Mouse (Mus musculus): Measurements from ENCODE around the gene Sgms1. TPM values are rescaled to one million over a fixed set of nuclear protein-coding genes. Genes with fewer than 3 reads are reported as not detected.

The Sgms1 gene
- polyA plus RNA-seq, 1 experiment from 2014 or later: 15.7 TPM

- no peak overlapping the region for H3K9ac ChIP-seq (replicated peaks)
- no peak overlapping the region for H3K4me2 ChIP-seq (replicated peaks)
- no peak for ATAC-seq (replicated peaks)
- no peak overlapping the region for H3K27ac ChIP-seq (replicated peaks)
- no peaks in the 10 kb centered on the region for H3K27me3 ChIP-seq
- H3K4me3 ChIP-seq: no peak overlapping the region
- H3K9me3 ChIP-seq: no peaks in the 10 kb centered on the region
- whole genome bisulfite sequencing: 85% methylated on average over 9 of the region's 9 CpGs
- no peaks in the 10 kb centered on the region for H3K4me1 ChIP-seq
- no peaks in the 10 kb centered on the region for H3K36me3 ChIP-seq
Observed at GRCm38 (mm10) chr19:32268562-32268961, 121.0 kb downstream of the Sgms1 start.

- Histone ChIP-seq H3K4me2 (replicated peaks) (no peak overlapping the region), H3K27me3 (no peaks in the 10 kb centered on the region), H3K36me3 (no peaks in the 10 kb centered on the region), H3K4me3 (no peak overlapping the region), H3K27ac (replicated peaks) (no peak overlapping the region), H3K9ac (replicated peaks) (no peak overlapping the region), H3K9me3 (no peaks in the 10 kb centered on the region), H3K4me1 (no peaks in the 10 kb centered on the region)
- 79% methylated on average over 9 of the region's 9 CpGs for WGBS
- no peak for ATAC-seq (replicated peaks)
Observed at GRCm38 (mm10) chr19:32266385-32267252, 122.9 kb downstream of the Sgms1 start.

GRCm38 (mm10) chr19:32263753-32264152 lies 125.8 kb downstream of the Sgms1 start:
- Histone ChIP-seq H3K4me2 (replicated peaks) (no peak overlapping the region), H3K4me3 (no peak overlapping the region), H3K9me3 (no peaks in the 10 kb centered on the region), H3K36me3 (no peaks in the 10 kb centered on the region), H3K27ac (replicated peaks) (no peak overlapping the region), H3K4me1 (no peaks in the 10 kb centered on the region), H3K9ac (replicated peaks) (no peak overlapping the region), H3K27me3 (no peaks in the 10 kb centered on the region)
- no peak for ATAC-seq (replicated peaks)
- WGBS: 97% methylated on average over 1 of the region's 1 CpGs

DNA sequence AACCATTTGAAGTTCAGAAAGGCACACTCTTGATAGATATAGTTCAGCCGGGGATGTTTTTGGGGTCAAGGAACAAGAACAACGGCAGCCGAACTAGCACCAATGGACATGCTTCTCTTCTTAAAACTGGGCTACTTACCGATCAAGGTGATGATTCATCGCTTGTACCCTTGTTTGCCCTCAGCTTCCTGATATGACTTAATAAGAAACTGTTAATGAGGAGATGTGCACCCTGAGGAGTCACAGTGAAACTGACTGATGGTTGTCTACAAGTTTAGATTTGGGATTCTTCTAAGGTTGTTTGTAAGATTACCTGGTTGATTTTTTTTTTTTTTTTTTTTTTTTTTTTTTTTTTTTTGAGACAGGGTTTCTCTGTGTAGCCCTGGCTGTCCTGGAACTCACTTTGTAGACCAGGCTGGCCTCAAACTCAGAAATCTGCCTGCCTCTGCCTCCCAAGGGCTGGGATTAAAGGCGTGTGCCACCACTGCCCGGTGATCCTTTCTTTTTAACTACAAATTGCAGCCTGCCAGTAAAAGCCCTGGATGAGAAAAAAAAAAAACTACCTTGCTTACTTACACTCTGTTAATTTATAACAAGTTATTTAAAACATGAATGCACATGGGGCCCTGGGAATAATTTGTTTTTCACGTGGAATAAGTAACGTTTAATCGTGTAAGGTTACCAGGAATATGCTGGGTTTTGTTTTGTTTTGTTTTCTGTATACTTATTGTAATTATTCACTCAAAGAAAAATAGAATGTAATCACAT lies 126.5 kb downstream of the Sgms1 start:
- Histone ChIP-seq H3K9ac (replicated peaks) (no peak overlapping the region), H3K27ac (replicated peaks) (no peak overlapping the region), H3K36me3 (no peaks in the 10 kb centered on the region), H3K27me3 (no peaks in the 10 kb centered on the region), H3K9me3 (no peaks in the 10 kb centered on the region), H3K4me3 (no peak overlapping the region), H3K4me1 (no peaks in the 10 kb centered on the region), H3K4me2 (replicated peaks) (no peak overlapping the region)
- WGBS: 95% methylated on average over 10 of the region's 10 CpGs
- no peak for ATAC-seq (replicated peaks)

DNA sequence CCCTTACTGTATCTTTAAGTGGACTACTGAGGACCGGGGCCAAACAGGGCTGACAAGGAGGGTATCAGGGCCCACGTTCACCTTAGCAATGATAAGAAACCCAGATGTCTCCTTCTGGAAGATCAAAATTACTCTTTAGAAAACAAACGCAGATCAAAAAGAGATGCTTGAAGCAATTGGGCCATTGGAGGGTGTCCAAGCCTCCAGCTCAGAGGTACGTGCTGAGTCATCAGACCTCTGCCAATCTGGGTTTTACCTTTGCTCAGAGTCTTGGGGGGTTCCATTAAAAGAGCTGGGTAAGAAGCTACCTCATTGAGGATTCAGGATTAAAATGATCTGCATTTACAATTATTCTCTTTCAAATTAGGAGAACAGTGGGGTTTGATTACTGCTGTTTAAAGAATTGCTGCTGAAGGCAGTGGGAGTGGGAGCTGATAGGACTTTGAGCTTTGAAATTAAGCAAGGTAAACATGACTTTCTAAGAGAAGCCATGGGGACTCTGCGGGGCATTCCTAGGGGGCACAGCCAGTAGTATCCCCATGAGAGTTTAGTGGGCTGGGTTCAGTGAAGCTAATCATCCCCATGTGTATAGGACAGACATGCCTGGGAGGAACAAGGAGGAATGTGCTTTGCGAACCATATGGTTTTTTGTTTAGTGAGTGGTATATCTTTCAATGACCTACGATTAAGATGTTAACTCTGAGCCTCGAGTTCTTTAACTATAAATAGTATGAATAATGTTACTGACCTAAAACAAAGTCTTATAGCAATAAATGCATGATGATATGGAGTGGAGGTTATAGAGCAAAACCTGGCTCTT lies 128.4 kb downstream of the Sgms1 start:
- Histone ChIP-seq H3K27ac (replicated peaks) (no peak overlapping the region), H3K36me3 (no peaks in the 10 kb centered on the region), H3K9me3 (no peaks in the 10 kb centered on the region), H3K4me3 (no peak overlapping the region), H3K9ac (replicated peaks) (no peak overlapping the region), H3K4me2 (replicated peaks) (no peak overlapping the region), H3K4me1 (no peaks in the 10 kb centered on the region), H3K27me3 (no peaks in the 10 kb centered on the region)
- WGBS: 59% methylated on average over 8 of the region's 8 CpGs
- no peak for ATAC-seq (replicated peaks)

GRCm38 (mm10) chr19:32259830-32260229 lies 129.7 kb downstream of the Sgms1 start:
- Histone ChIP-seq H3K27ac (replicated peaks) (no peak overlapping the region), H3K9me3 (no peaks in the 10 kb centered on the region), H3K4me2 (replicated peaks) (no peak overlapping the region), H3K4me1 (no peaks in the 10 kb centered on the region), H3K27me3 (no peaks in the 10 kb centered on the region), H3K4me3 (no peak overlapping the region), H3K36me3 (no peaks in the 10 kb centered on the region), H3K9ac (replicated peaks) (no peak overlapping the region)
- 89% methylated on average over 2 of the region's 2 CpGs for WGBS
- ATAC-seq (replicated peaks): no peak

DNA sequence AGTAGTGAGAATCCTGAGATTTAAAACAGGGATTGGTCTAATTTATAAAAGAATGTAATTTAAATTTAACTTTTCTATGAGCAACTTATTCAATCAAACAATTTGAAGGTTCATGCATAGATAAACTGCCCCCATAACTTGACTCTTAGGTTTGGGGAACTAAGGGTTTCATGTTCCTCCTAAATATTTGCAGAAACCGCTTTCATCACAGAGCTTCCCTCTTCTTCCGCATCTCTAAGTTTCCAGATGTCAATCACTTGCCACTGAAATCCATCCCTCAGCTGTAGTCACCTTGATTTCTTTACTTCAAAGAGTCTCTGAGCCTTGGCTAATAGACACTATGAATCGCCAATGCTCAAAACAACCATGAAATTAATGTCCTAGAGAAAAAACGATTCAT lies 130.5 kb downstream of the Sgms1 start:
- Histone ChIP-seq H3K4me2 (replicated peaks) (no peak overlapping the region), H3K4me1 (no peaks in the 10 kb centered on the region), H3K36me3 (no peaks in the 10 kb centered on the region), H3K9ac (replicated peaks) (no peak overlapping the region), H3K27me3 (no peaks in the 10 kb centered on the region), H3K27ac (replicated peaks) (no peak overlapping the region), H3K4me3 (no peak overlapping the region), H3K9me3 (no peaks in the 10 kb centered on the region)
- ATAC-seq (replicated peaks): no peak
- WGBS: 96% methylated on average over 4 of the region's 4 CpGs

DNA sequence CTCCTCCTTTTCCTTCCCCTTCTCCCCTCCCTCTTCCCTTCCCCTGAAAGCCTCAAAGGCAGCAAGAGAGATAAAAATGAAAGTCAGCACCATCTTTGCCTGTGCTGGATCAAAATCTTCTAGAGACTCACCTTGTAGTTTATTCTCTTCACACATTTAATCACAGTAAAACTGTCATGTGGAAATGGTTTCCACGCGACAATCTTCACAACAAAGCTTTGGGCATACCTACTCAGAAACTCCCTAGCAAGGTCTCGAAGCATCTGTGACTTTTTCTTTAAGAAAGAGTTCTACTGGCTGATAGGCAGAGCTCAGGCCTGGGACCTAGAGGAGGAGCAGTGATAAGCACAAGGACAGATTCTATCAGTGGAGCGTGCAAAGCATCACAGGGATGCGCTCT lies 131.4 kb downstream of the Sgms1 start:
- no peaks in the 10 kb centered on the region for H3K27me3 ChIP-seq
- no peak overlapping the region for H3K4me3 ChIP-seq
- WGBS: 78% methylated on average over 5 of the region's 5 CpGs
- no peaks in the 10 kb centered on the region for H3K9me3 ChIP-seq
- H3K36me3 ChIP-seq: no peaks in the 10 kb centered on the region
- H3K9ac ChIP-seq (replicated peaks): no peak overlapping the region
- H3K4me2 ChIP-seq (replicated peaks): no peak overlapping the region
- no peaks in the 10 kb centered on the region for H3K4me1 ChIP-seq
- H3K27ac ChIP-seq (replicated peaks): no peak overlapping the region
- ATAC-seq (replicated peaks): no peak

GRCm38 (mm10) chr19:32257616-32258015 lies 131.9 kb downstream of the Sgms1 start:
- Histone ChIP-seq H3K9me3 (no peaks in the 10 kb centered on the region), H3K4me2 (replicated peaks) (no peak overlapping the region), H3K27ac (replicated peaks) (no peak overlapping the region), H3K4me1 (no peaks in the 10 kb centered on the region), H3K4me3 (no peak overlapping the region), H3K27me3 (no peaks in the 10 kb centered on the region), H3K36me3 (no peaks in the 10 kb centered on the region), H3K9ac (replicated peaks) (no peak overlapping the region)
- WGBS: 90% methylated on average over 3 of the region's 3 CpGs
- no peak for ATAC-seq (replicated peaks)

GRCm38 (mm10) chr19:32256706-32257415 lies 132.7 kb downstream of the Sgms1 start:
- no peak for ATAC-seq (replicated peaks)
- WGBS: 84% methylated on average over 4 of the region's 4 CpGs

DNA sequence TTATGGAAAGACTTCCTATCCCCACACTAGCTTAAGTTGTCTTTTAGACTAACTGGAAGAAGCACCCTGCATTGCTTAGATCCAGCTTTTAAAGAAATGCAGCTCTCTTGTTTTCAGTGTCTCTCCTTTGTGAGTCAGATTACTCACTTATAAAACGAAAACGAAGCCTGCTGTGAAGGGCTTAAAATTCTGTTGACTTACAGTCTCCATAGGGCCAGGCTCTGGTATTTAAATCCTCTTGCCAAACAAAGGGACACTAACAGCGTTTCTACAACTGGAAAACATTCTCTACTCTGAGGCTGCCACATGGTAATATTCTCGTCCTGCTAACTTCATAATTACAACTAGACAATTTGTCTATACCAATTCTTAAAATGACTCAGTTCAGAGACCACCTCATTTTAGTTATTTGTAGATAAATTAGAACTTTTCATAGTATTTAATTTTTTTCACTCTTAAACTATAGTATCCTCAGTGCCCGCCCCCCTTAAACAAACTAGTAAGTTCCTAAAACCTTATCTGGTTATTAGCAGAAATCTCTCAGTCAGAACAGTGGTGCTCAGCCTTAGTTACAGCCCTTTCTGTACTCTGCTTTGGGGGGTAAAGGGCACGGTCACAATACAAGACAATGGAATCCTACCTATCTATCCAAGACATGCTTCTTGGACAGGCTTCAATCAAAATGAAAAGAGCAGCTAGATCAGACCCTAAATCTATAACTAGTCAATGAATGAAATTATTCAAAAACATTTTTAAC lies 133.9 kb downstream of the Sgms1 start:
- Histone ChIP-seq H3K4me3 (no peak overlapping the region), H3K9me3 (no peaks in the 10 kb centered on the region), H3K9ac (replicated peaks) (no peak overlapping the region), H3K4me1 (no peaks in the 10 kb centered on the region), H3K36me3 (no peaks in the 10 kb centered on the region), H3K4me2 (replicated peaks) (no peak overlapping the region), H3K27ac (replicated peaks) (no peak overlapping the region), H3K27me3 (no peaks in the 10 kb centered on the region)
- no peak for ATAC-seq (replicated peaks)
- WGBS: 35% methylated on average over 6 of the region's 6 CpGs

More at GRCm38 (mm10) chr19:32256706-32257415, 132.7 kb downstream of the Sgms1 start:
- Histone ChIP-seq H3K9me3 (no peaks in the 10 kb centered on the region), H3K27ac (replicated peaks) (no peak overlapping the region), H3K36me3 (no peaks in the 10 kb centered on the region), H3K4me3 (no peak overlapping the region), H3K4me1 (no peaks in the 10 kb centered on the region), H3K4me2 (replicated peaks) (no peak overlapping the region), H3K9ac (replicated peaks) (no peak overlapping the region), H3K27me3 (no peaks in the 10 kb centered on the region)

All from forebrain, embryonic 15.5 days (tissue).